Mouse (Mus musculus) lung, postnatal 25 days (tissue): ENCODE data around the gene Car14.
"Not testable (repeated sequence)": the region's sequence is repeated elsewhere in the genome, so short reads cannot be mapped to it uniquely, and the experiment has no call there.

Experiments used
- DNase-seq: peaks from one replicate; pipeline ENCODE4 v3.0.0; 2022; ENCODE audit warnings: low spot score

Car14 gene

DNA sequence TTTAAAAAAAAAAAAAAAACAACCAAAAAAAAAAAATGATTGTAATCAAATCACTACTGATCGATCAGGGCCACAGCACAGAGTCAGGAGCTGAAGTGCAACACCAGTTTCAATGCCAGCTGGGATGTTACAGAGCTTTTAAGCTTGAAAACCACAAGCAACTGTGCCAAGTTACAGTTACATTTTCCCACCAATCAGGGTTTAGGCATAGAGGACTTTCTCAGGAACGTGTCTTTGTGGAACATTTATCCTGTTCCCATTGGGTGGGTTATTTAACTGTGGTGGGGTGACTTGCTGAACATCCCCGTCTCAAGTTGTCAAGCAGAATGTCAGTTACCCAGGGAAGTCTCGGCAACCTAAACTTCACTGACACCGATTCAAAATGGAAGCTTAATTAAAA lies 20.6 kb upstream of the Car14 start:
- no peak for DNase-seq

DNA sequence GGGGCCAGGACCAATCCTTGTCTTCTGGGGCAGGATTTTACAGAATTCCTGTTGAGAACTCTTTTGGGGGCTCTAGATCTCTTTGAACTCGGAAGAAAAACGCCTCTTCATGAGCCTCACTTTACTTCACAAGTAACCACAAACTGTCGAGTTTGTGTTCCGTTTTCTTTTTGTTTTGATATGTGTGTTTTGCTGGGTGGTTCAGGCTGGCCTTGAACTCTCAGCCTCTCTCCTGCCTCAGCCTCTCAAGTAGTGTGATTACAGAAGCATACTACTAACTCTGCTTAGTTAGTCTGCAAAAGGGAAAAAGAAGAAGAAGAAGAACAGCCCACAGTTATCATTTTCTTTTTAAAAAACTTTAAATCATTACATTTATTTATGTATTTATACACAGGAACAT lies 19.7 kb upstream of the Car14 start:
- no peak for DNase-seq

DNA sequence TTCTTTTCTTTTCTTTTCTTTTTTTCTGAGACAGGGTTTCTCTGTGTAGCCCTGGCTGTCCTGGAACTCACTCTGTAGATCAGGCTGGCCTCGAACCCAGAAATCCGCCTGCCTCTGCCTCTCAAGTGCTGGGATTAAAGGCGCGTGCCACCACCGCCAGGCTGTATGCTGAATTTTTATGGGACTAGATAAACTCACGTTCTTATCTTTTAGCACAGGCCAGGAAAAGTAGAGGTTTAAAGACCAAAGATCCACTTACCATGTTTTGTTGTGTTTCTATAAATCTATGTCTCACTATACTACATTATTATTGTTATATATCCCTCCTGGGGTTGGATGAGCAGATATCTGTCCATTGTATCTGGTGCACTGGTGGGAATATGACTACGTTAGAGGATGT lies 18.9 kb upstream of the Car14 start:
- not testable (repeated sequence) for DNase-seq

DNA sequence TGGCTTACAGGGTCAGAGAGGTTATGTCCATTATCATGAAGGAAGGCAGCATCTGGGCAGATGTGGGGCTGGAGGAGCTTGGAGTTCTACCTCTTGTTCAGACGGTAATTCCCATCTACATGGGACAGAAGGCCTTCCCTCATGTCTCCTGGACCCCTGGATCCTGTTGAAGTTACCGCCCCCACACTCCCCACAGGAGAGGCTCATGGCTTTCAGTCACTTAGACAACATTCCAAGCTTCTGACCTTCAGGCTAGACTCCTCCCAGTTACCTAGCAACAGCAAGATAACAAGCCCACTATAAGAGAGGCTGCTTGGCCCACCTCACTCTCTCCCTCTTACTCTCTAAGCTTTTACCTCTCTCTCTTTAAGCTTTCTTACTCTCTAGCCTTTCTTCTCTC lies 16.0 kb upstream of the Car14 start:
- not testable (repeated sequence) for DNase-seq

DNA sequence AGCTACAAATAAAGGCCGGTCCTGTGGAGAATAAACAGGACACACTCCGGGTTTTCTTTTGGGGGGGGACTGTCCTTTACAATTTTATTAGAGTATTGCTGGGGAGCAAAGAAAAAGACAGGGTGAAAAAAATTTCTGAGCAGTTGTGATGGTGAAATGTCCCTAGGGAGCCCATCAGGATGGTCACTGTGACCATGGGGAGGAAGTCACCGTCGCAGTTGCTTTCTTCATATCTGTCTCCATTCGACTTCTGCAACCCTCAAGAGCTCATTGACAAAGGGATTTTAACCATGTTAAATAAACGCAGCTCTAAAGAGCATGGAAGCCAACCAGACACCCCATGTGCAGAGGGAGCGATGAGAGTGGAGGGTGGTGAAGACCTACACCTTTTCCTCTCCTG lies 12.3 kb upstream of the Car14 start:
- no peak for DNase-seq

DNA sequence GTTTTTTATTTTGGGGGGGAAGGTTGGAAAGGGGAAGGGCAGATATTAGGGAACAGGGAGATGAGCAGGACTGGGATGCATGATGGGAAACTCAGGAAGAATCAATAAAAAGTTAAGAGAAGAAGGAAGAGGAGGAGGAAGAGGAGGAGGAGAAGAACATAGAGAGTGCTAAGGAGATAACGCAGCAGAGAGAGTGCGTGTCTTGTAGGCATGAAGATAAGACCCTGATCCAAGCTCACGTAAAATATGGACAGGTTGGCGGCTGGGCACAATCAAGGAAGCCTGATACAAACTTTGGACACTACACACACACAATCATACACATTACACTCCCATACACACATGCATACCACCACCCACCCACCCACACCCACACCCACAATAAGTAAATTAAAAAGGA lies 10.2 kb upstream of the Car14 start:
- DNase-seq, result no peak

DNA sequence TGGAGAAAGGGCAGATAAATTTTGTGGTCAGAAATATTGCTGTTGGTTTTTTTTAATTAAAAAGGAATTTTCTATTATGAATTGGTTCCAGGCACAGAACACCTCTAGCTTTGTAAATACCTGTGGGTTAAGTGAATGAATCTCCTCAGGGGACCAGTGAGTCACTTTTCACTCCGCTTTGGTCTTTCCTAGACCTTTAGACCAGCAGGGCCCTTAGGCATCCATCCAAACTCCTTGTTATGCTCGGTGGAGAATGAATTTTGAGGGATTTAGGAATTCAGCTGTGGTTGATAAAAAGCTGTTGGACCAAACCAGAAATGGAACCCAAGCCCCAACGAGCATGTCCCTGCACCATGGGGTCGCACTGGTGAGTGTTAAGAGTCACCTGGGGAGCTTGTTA lies 3.1 kb upstream of the Car14 start:
- DNase-seq, result no peak

DNA sequence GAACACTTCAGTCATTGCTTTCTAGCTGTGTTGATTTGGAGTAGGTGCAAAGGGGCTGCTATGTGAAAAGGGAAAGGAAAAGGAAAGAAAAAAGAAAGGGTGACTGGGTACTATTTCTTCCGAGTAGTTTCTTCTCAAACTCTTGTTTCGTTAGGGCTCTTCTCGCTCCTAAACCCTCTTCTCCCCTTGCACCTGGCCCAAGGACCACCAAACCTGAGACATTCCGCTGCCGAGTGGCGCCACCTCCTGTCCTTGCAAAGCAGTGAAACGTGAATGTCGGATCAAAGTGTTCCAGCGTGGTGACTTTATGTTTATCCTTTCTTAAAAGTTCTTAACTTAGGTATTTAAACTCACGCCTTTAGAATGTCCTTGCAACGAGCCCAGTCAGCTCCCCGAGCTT lies 2.4 kb upstream of the Car14 start:
- peak; percentile 48 for DNase-seq

DNA sequence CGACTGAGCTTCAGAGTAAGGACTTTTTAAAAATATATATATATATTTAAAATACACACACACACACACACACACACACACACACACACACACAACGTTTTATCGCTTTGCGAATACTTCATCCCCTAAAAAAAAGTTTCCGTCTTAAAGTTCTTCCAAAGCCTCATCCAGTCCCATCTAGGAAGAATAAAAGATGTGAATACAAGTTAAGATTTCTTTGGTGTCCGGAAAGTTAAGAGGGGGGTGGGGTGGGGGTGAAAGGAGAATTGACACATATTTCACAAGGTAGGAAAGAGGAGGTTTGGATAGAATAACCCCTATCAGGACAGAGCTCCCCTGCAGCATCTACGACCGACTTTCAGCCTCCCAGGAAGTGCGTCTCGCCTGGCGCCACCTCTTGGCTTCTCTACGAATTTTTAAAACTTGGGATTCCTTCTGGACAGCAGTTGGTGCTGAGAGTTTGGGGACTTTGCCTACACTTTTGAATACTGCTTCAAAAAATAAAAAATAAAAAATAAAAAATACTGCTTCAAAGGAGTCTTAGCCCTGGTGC lies 1.5 kb upstream of the Car14 start:
- DNase-seq, result peak; percentile 80

DNA sequence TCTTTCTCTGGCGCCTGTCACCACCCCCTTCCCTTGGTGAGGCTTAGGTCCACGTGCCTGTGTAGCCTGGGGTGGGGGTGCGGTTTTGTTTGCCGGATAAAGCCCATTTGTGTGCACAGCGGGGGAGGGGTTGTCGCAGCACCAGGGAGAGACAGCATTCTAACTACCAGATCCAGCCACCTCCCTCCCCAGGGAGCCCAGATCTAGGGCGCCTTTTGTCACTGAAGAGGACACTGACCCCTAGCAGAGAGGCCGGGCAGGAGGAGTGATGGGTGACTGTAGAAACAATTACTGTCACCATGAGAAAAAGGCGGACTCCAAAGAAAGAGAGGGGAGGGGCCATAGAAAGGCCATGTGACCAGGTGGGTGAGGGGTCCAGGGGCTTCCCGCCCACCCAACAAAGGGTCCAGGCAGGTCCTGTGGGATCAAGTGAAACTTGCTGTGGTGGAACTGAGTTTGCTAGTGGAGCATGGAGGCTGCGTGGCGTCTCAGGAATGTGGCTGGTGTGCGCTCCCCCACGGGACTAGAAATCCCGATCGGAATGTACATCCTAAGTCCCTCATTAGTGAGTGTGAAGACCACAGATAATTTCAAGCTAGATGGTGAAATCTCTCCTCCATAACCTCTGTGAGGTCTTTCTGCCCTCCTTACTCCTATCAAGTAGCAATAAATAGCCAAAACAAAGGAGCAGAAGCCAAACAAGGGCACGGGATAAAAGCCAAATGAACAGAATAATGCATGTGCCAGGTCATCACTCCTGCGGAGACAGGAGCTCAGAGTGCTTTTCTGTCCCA lies 852 bp upstream of the Car14 start:
- DNase-seq, result peak; percentile 67

DNA sequence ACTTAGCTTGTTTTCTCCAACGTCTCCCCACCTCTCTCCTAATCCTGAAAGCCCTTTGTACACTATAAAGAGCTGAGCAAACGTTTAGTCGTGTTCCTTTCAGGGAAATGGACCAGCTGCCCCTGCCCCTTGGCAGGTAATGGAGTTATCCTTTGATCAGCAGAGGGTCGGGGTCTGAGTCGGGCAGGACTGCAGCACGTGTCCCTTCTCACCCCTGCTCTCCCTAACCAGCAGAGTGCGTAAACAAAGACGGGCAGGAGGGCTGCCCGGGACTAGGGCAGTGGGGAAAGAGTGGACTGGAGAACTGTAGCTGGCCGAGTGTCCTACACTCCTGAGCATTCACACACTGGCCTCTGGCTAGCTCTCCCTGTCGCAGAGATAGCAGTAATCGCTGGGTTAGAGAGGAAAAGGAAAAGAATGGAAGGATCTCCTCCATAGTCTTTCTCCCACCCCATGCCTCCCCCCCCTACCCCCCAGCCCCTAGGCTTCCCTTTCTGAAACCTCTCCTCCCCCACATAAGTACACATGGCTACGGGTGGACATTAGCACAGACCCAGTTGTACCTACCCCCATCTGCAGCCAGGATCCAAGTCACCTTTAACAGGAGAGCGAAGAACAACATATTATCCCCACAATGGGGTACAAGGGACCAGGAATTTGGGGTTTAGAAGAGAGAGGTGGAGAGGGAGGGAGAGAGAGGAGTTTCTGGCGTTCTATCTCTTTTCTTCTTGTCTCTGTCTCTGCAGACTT lies 563 bp downstream of the Car14 start:
- no peak for DNase-seq

DNA sequence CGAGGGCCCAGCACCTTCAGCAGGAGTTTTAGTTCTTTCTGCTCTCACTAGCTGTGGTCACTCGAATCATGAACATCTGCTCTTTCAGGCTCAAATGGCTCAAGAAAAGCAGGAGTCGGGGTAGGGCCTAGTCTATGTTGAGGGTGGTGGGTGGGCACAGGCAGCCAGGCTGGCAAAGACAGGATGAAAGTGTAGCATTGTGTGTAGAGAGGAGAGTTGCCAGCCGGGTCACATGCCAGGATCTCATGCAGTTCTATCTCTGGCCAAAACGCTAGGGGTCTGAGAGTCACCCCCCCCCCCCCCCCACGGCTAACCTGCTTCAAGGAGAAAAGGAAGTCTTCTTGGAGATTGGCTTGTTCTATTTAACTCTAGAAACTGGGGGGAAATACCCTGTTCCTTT lies 1.8 kb downstream of the Car14 start:
- DNase-seq, result no peak

DNA sequence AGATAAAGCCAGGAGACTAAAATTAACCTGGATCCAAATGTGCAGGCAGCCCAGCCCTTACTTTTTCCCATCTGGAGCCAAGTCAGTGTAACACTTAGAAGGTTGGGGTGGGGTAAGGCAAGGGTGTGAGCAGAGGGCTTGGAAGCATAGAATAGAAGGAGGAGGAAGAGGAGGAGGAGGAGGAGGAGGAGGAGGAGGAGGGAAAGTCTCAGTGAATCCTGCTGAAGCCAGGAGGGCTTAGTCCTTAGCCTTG lies 2.2 kb downstream of the Car14 start:
- DNase-seq, result no peak

DNA sequence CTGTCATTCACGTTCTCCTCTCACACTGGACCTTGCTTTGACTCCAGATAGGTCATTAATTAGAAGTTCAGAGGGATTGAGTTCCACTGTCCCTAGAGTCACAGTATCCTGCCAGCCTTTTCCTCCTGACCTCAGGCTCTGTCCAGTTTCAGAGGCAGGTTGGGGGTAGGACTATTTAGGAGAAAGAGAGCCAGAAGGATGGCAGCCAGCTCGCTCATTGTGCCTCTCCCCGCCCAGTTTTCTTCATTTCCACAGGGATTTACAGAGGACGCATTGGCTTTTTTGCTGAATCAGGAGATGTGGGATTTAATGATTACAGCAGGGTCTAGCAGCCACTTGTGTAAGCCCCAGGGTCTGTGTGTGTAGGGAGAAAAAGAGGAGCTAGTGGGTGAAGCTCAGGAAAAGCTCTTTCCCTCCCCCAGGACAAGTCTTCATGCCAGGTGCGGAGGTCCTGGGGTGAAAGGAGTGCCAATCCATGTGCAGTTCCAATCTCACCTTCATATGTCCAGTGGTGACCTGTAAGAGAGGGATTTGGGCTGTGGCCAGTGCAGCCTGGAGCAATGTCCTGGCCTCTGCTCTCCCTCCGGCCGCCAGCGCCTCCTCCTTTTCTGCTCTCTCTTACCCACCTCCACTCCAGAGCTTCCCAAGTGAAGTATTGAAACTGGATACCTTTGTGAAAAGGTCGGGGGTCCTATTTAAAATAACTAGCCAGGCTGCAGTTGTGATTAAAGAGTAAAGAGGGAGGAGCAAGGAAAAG lies 2.7 kb downstream of the Car14 start:
- no peak for DNase-seq

DNA sequence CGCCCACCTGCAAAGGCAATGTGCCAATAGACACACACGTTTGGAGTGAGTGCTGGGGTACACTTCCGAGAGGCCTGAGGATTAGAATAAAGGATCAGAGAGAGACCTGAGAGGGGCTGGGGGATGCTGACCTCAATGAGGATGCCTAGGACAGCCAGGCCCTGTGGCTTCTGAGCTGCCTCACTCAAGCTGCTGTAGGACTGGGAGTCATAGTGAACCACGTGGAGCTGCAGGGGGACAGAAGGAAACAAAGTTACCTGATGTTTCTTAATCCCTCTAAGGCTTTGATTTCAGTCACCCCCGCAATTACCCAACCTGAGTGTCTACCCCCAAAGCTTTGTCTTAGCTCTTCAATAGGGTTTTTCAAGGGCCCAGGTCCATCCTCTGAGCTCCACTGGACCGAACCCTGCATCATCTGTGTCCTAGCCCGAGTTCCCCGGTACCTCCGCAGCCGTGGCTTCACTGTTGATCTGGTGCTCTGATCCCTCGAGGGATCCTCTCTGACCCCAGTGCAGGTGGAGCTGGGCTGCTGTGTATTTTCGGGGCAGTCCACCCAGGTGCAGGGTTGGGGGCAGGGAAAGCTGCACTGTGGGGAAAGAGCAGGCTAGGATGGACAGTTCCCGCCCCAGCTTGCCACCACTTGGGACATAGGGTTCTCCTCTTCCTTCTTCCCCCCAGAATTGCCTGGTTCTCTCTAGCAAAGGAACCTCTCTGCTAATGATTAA lies 4.5 kb downstream of the Car14 start:
- DNase-seq, result no peak

DNA sequence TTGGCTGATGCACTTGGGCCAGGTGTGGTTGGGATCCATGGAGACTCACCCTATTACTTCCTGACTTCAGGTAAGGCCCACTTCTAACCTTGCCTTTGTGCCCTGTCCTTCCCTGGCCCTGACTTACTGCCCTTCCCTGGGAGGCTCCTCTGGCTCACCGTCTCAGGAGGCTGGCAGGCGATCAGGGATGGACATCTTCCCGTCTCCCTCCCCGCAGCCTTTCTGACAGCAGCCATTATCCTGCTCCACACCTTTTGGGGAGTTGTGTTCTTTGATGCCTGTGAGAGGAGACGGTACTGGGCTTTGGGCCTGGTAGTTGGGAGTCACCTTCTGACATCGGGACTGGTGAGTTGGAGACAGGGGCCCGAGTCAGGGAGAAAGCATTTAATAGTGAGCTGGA lies 9.0 kb downstream of the Car14 start:
- not testable (repeated sequence) for DNase-seq

DNA sequence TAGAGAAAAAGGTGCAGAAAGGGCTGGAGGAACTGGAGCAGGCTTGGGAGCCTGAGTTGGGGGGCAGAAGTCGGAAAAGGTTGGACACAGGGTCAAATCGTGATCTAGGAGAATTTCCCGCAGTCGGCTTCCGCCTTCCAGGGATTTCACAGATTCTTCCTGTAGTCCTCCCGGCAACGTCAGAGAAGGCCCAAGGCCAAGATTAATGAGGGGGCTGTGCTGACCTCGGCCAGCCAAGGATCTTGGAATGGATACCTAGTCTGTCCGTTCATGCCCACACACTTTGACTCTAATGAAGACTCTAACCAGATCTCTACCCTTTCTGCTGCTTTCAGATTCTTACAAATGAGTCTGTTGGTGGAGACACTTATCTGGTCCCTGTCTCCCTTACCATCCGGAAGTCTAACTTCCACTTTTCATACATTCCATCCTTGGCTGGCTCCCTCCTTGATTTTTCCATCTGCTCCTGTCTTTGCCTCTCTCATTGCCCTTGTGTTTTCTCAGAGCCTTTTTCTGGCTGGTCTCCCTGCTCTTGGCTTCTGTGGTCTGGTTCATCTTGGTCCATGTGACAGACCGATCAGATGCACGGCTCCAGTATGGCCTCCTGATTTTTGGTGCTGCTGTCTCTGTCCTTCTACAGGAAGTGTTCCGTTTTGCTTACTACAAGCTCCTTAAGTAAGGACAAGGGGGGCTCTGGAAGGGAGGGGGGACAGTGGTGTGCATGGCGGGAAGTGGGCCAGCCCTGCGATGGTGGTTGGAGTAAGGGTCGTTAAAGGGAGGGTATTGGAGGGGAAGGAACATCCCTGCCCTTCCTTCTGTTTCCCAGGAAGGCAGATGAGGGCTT lies 10.0 kb downstream of the Car14 start:
- DNase-seq, result peak; percentile 79

DNA sequence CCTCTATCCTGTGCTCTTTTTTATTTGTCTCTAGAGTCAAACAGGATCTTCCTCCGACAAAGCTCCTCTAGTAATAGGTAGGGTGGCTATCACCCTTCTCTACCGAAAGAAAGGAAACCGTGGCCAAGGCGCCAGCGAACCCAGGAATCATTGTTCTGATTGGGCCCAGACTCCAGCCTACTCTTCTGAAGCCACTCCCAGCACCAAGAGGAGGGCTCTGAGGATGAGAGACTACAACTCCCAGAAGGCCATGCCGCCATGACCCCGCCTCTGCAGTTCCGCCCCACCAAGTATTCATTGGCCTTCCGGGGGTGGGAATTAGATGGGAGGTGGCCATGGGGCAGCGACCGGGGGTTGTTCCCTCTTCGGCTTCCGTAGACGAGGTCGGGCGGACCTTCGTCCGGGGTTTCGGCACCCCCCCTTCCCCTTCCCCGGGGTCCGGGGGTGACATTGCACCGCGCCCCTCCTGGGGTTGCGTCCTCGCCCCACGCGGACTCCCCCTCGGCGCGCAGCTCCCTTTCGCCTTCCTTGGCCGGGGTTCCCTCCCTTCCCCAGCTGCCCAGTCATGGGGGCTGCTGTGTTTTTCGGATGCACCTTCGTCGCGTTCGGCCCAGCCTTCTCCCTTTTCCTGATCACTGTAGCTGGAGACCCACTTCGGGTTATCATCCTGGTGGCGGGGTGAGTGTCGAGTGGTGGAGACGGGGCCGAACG lies 10.7 kb downstream of the Car14 start, which contains the start of gene Aph1a:
TSS of gene Aph1a (plus strand) at position 364 of the 711 bp plus-strand sequence.
- DNase-seq, result peak; percentile 99

DNA sequence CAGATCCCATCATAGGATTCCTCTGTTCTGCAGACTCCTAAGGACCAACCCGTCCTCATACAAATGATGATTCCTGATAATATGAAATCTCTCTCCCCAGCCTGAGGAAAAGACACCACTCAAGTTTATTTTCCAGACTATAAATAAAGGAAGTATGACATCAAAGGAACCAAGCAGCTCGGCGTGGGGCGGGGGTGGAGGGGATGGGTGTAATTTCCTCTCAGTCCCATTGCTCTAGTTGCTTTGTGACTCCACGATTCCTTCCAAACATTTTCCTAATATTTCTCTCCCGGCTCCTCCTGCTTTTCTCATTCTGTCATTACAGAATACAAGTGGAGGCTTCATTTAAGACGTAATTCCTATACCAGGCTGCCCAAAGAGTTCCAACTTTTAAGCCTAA lies 11.4 kb downstream of the Car14 start:
- DNase-seq, result peak; percentile 68
